Mouse (Mus musculus) kidney, adult 9 months (tissue): ENCODE measurements around the gene Trpc6.

Source experiments
- DNase-seq: peaks from one replicate; pipeline ENCODE4 v3.0.0; 2022

Gene Trpc6

GRCm38 (mm10) chr9:8544041-8544794, at the start of gene Trpc6:
TSS of gene Trpc6 (plus strand) at chr9:8544142.
- peak; percentile 8 for DNase-seq

- DNase-seq: no peak
These were observed 23.0 kb upstream of the Trpc6 start for GRCm38 (mm10) chr9:8520911-8521310.

DNA sequence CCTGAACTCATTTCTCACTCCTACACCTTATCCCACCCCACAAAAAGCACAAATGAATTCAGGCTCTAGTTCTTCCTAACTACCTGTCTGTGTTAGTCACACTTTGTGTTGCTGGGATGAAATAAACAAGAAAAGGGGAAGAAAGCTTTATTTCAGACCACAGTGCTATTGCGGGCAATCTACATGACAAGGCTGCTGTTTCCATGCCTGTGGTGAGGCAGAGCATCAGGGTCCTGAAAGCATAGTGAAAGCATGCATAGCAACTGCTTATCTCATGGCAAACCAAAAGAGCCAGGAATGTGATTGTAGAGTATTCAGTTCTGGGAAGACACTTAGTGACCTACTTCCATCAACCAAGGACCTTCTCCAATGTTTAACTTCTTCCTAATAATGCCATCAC, 10.3 kb upstream of the Trpc6 start:
- no peak for DNase-seq

- DNase-seq: no peak
These were observed 1.3 kb downstream of the Trpc6 start for GRCm38 (mm10) chr9:8545236-8545635.

DNA sequence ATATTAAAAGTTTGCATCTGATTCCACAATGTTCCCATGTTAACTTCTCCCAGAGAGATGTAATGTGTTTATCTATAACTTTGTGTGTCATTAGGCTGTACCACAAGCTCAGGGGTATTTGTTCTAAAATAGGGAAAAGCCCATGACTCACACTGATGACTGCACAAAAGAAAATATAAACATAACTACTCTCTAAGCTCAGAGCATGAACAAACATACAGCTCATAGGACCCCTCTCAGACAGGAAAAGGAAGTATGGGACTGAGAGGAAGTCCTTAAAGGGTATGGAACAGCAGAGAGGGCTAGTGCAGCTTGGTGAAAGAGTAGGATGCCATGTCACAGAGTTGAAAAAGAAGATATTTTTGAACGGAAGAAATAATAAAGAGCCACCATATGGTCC, 14.6 kb downstream of the Trpc6 start:
- no peak for DNase-seq

DNA sequence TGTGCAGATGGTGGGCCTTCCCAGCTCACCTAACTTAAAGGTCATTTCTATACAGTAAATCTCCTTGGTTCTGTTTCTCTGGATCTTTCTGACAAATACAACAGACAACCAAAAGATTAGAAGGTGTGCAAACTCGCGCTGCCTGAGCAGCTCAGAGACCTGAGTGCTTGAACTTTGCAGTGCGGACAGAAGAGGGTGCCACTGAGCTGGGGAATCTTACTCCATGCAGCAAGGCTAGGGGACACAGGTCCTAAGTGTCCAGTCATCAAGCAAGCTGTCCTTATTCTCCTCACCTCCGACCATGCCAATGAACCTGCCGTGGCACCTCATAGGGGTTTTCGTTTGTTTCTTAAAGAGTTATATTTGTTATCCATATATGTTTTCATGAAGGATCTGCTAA, 48.7 kb downstream of the Trpc6 start:
- peak; percentile 7 for DNase-seq

- no peak for DNase-seq
These were observed 53.1 kb downstream of the Trpc6 start for GRCm38 (mm10) chr9:8597089-8597488.

DNA sequence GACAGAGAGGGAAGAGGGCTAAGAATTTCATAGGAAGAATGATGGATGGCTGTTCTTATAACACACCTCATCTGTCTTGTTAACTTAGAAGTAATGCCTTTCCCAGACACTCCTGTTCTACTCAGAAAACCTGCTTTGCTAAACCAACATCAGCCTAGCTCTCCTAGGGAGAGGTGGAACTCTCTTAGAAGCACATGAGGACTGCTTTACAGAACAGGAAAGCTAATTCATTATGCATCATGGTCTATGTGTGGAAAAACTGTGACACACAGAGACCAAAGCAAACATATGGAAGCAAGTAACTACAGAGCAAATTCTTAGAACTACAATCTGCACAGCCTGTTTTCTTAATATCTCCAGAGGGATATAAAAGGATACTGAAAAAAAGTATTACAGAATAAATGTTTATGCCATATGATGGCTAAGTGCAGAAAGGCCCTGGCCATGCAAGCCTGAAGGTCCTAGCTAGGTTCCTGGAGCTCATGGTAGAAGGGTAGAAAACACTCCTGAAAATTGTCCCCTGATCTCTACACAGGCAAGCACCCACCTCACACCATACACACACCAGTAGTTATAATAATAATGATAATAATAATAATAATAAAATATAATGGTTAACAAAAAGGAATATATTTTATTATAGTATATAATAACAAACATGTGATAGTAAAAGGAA, 63.0 kb downstream of the Trpc6 start:
- DNase-seq: no peak

DNA sequence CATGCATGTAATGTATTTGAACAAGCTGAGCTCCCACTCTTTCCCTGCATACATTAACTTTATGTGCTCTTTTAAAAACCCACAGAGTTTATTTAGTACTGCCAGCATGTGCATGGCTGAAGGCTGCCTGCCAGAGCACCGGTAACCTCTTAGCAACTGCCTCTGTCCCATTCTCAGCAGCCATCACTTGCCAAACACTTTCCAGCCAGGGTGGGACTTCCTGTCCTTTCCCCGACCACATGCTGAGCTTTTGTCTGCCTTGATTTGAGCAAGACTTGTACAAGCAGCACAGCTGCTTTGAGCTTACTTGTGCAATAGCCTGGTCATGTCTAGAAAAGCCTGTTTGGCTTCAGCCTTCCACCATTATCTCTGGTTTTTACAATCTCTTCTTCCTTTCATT, 90.4 kb downstream of the Trpc6 start:
- DNase-seq: no peak

GRCm38 (mm10) chr9:8643453-8643852, 99.5 kb downstream of the Trpc6 start:
- DNase-seq: no peak

GRCm38 (mm10) chr9:8655347-8655746, 111.4 kb downstream of the Trpc6 start:
- no peak for DNase-seq

DNA sequence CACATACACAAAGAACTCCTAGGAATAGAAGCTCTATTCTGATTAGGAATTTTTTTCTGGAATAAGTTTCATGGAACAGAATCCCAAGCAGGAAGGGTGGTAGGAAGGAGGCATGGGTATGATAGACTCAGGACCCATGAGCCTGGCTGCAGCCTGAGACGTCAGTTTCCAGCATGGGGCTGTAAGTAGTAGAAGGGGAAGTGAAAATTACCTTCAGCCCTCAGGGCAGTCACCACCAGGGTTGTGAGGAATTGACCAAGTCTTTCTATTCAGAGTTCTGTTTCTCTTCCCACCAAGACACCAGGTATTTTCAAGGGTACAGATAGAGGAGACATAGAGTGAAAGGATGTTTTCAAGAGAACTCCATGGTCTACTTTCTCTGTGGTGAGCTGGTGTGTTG, 129.0 kb downstream of the Trpc6 start:
- DNase-seq: no peak

GRCm38 (mm10) chr9:8676607-8677006, 132.7 kb downstream of the Trpc6 start:
- peak; percentile 4 for DNase-seq

GRCm38 (mm10) chr9:8693177-8693576, 149.2 kb downstream of the Trpc6 start:
- no peak for DNase-seq

GRCm38 (mm10) chr9:8700669-8701068, 156.7 kb downstream of the Trpc6 start:
- DNase-seq: peak; percentile 65

DNA sequence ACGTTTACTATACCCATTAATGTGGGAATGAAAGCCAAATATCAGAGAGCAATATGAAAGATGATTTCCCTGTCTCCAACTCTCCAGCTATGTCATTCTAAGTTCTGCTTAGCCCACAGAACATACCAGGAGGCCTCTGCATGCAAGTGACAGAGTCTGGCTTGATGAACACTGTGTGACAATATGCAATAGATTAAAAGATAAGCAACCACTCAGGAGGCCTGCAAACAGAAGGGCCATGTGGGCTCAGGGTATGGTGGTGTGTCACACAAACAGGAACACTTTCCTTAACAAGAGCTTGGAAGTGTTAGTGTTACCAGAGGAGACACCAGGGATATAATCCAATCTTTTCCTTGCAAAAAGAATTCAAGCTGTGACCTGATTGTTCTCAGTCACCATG, 159.6 kb downstream of the Trpc6 start:
- DNase-seq: no peak

DNA sequence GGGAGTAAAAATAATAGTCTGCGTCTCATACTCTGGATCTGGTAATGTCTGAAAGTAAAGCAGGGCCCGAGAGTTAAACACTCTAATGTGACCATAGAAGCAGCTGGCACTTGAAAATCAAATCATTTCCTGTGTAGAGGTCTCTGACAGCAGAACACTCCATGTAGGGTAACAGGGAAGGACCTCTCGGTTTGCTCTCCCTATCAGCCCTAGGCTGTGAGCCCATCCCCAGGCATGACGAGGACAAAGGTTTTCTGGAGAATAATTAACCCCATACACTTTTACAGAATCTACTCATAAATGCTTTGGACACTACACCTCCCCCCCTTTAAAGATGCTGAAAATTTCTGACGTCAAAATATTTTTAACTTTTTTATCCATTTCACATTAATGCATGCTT, 160.0 kb downstream of the Trpc6 start:
- DNase-seq: no peak

DNA sequence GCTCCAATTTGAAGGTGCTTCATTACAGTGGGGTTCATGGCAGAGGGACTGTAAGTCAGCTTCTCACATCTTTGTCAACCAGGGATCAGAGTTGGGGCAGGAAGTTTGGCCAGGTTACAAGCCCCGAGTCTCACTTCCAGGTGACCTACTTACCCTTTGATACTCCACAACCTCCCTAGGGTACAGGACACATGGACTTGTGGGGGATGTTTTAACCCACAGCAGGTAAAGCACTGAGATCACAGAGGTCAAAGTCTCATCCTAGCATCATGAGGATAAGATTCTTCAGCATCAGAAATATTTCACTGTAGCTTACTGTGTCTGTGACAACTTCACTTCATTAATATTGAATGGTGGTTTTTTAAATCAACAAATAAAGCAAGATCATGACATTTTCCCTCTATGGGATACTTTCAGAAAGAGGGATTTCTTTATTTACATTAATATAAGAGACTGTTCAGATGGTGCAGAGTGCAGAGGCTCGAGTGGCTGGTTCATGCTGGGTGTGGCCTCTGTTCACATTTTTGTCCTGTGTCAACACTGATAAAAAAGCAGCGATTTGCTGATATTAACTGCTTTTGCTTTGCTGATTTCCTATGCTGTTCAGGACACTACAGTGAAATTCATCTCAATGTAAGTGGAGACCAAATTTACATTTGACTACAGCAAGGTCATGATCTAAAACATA, 166.3 kb downstream of the Trpc6 start:
- DNase-seq: no peak

GRCm38 (mm10) chr9:8719017-8719416, 175.1 kb downstream of the Trpc6 start:
- DNase-seq: no peak

DNA sequence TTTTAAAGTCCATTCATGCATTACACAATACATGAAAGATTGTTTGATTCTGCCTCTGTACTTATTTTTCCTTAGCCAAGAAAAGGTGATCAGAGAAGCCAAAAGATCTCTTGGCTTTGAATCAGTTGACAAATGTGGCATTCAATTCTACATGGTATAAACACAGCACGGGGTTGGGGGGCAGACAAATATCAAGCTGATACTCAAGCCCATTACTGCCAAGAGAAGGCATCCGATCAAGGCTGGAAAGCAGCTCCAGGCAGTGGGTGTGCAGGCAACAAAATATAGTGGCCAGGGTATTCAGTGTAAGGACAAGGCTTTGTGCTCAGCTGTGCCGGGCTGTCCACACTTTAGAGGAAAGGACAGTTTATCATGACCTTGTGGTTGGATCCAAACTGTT, 185.1 kb downstream of the Trpc6 start:
- no peak for DNase-seq
